Mouse (Mus musculus) bone marrow, adult 2 months (tissue): Measurements from ENCODE around the gene Urod.

Experiments used
- CTCF ChIP-seq: fragments of 200-500 bp; IDR thresholded peaks from 2 replicates; pipeline ENCODE4 v1.5.1; 2011; ENCODE audit warnings: low read length, control low read depth; ENCODE audit not compliant: control insufficient read depth, insufficient read depth
- POLR2A ChIP-seq: fragments of 200-500 bp; IDR thresholded peaks from 2 replicates; pipeline ENCODE4 v1.6.1; 2011; ENCODE audit warnings: low read depth, mild to moderate bottlenecking, control low read depth, low read length, borderline replicate concordance; ENCODE audit not compliant: control insufficient read depth

- TF ChIP-seq CTCF (no peak), POLR2A (no peak)
Measured at GRCm38 (mm10) chr4:117023469-117023868, 29.3 kb upstream of the Urod start.
